Mouse (Mus musculus): ENCODE measurements around the gene Zfp92.

DNA sequence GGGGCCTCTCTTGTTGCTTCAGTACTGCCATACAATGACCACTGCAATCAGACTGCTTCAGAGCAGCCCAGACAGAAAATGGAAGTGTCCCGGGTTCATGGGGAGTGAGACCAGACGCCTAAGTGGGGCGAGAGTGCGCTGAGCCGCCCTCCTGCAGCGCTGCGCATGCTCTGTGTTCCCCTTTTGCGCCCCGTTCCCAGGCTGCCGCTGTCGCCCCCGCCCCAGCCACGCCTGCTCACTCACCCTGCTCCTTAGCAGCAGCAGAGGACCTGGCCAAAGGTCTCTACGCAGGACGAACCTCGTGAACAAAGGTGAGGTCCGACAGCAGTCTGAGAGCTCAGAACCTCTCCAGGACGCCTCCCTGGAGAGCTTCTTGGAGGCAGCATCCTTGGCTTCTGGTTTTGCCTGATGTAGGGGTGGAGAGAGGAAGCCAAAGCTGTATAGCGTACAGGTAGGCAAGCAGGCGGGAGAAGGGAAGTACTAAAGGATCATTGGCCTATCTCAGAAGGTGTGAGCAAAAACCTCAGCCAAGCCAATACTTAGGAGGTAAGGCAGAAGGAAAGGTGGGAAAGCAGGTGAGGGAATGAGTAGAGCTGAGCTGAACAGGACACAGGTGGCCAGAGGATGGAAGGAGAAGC is at the start of gene Zfp92:
- TF ChIP-seq POLR2A (IDR thresholded peaks at IDR 0.05; ENCODE audit: borderline replicate concordance, extremely low read depth, low read depth, low read length) (no peak), CTCF (IDR thresholded peaks at IDR 0.05; ENCODE audit: insufficient read depth, low read length) (no peak)

All from lung, adult 2 months (tissue).